Mouse (Mus musculus) liver, adult 2 months (tissue): ENCODE measurements at regions not wholly inside any gene's neighbourhood (a gene's known extent, or its start where the extent isn't known, plus 50 kb on each side); places are given as distances from the start of the nearest gene placed in this dataset.

Experiments
- DNase-seq: peaks from one replicate; pipeline ENCODE4 v3.0.0-alpha.2; 2011; ENCODE audit warnings: low read depth, low spot score; ENCODE audit errors: extremely low read depth
- H3K27ac ChIP-seq: fragments of 200-500 bp; replicated peaks from 2 replicates; pipeline ENCODE4 v1.5.1; 2012; ENCODE audit warnings: low read depth, mild to moderate bottlenecking, control low read depth, inconsistent platforms, low read length; ENCODE audit not compliant: insufficient read depth
- H3K27me3 ChIP-seq: fragments of 200-500 bp; 2 replicates; pipeline ENCODE4 v1.6.1; 2012; ENCODE audit warnings: mild to moderate bottlenecking, moderate library complexity, low read length, inconsistent platforms; ENCODE audit not compliant: control insufficient read depth, insufficient read depth
- H3K36me3 ChIP-seq: fragments of 200-500 bp; 2 replicates; pipeline ENCODE4 v1.6.1; 2012; ENCODE audit warnings: low read length, inconsistent platforms; ENCODE audit not compliant: control insufficient read depth, insufficient read depth
- H3K4me1 ChIP-seq: fragments of 200-500 bp; 2 replicates; pipeline ENCODE4 v1.6.1; 2011; ENCODE audit warnings: low read length; ENCODE audit not compliant: control insufficient read depth, insufficient read depth
- H3K4me3 ChIP-seq: fragments of 200-500 bp; 2 replicates; pipeline ENCODE4 v1.5.1; 2011; ENCODE audit warnings: low read depth, mild to moderate bottlenecking, control low read depth, low read length, moderate library complexity; ENCODE audit not compliant: insufficient read depth
- H3K79me2 ChIP-seq: fragments of 200-500 bp; 2 replicates; pipeline ENCODE4 v1.6.1; 2012; ENCODE audit warnings: inconsistent platforms, mild to moderate bottlenecking, low read length, moderate library complexity; ENCODE audit not compliant: control insufficient read depth, insufficient read depth
- H3K9ac ChIP-seq: fragments of 200-500 bp; 2 replicates; pipeline ENCODE4 v1.6.1; 2012; ENCODE audit warnings: low read depth, mild to moderate bottlenecking, control low read depth, inconsistent platforms, low read length
- CTCF ChIP-seq: fragments of 200-500 bp; IDR thresholded peaks from 2 replicates; pipeline ENCODE4 v1.5.1; 2011; ENCODE audit warnings: low read depth, low read length, control low read depth
- POLR2A ChIP-seq: fragments of 200-500 bp; IDR thresholded peaks from 2 replicates; pipeline ENCODE4 v1.6.1; 2011; ENCODE audit warnings: low read length, control low read depth; ENCODE audit not compliant: insufficient read depth; ENCODE audit errors: extremely low read depth
- WGBS: fragments of 180-500 bp; shearing (Covaris S2); methylation state at CpG from one replicate; pipeline ENCODE4 v1.1.7; 2018; 5-methylcytosine and 5-hydroxymethylcytosine counted together

- no peaks in the 10 kb centered on the region for H3K27me3 ChIP-seq
- no peaks in the 10 kb centered on the region for H3K79me2 ChIP-seq
- H3K4me3 ChIP-seq, result no peak overlapping the region
- WGBS, result 76% methylated on average over 12 of the region's 12 CpGs
- no peak for DNase-seq
- H3K4me1 ChIP-seq, result no peaks in the 10 kb centered on the region
- TF ChIP-seq CTCF (no peak), POLR2A (no peak)
- H3K36me3 ChIP-seq, result no peaks in the 10 kb centered on the region
- no peak overlapping the region for H3K27ac ChIP-seq
- H3K9ac ChIP-seq, result no peak overlapping the region
These were observed 226.2 kb upstream of the Krr1 start for GRCm38 (mm10) chr10:111746067-111746878.

- WGBS, result 90% methylated on average over 6 of the region's 6 CpGs
These were observed 225.5 kb upstream of the Krr1 start for GRCm38 (mm10) chr10:111746879-111747477.

GRCm38 (mm10) chr10:111748482-111748881 is 224.0 kb upstream of the Krr1 start:
- Histone ChIP-seq H3K79me2 (no peaks in the 10 kb centered on the region), H3K9ac (no peak overlapping the region), H3K4me1 (no peaks in the 10 kb centered on the region), H3K4me3 (no peak overlapping the region), H3K27me3 (no peaks in the 10 kb centered on the region), H3K36me3 (no peaks in the 10 kb centered on the region), H3K27ac (no peak overlapping the region)
- DNase-seq, result no peak
- TF ChIP-seq CTCF, result no peak
- WGBS, result 87% methylated on average over 3 of the region's 3 CpGs

More at GRCm38 (mm10) chr10:111746879-111747477, 225.5 kb upstream of the Krr1 start:
- DNase-seq, result no peak
- TF ChIP-seq CTCF (no peak), POLR2A (no peak)
- H3K27me3 ChIP-seq, result no peaks in the 10 kb centered on the region
- H3K9ac ChIP-seq, result no peak overlapping the region
- no peak overlapping the region for H3K4me3 ChIP-seq
- no peaks in the 10 kb centered on the region for H3K36me3 ChIP-seq
- H3K27ac ChIP-seq, result no peak overlapping the region
- H3K79me2 ChIP-seq, result no peaks in the 10 kb centered on the region
- no peaks in the 10 kb centered on the region for H3K4me1 ChIP-seq

GRCm38 (mm10) chr10:111753646-111754045 is 218.8 kb upstream of the Krr1 start:
- no peak overlapping the region for H3K27ac ChIP-seq
- no peaks in the 10 kb centered on the region for H3K79me2 ChIP-seq
- no peaks in the 10 kb centered on the region for H3K27me3 ChIP-seq
- no peak overlapping the region for H3K4me3 ChIP-seq
- TF ChIP-seq CTCF (no peak), POLR2A (no peak)
- H3K9ac ChIP-seq, result no peak overlapping the region
- H3K36me3 ChIP-seq, result no peaks in the 10 kb centered on the region
- peaks cover 1% of the 10 kb centered on the region; the same call in 1 of the 2 replicates for H3K4me1 ChIP-seq
- WGBS, result 95% methylated on average over 2 of the region's 2 CpGs
- no peak for DNase-seq

GRCm38 (mm10) chr10:111755964-111756363 is 216.5 kb upstream of the Krr1 start:
- no peak overlapping the region for H3K9ac ChIP-seq
- no peak overlapping the region for H3K27ac ChIP-seq
- TF ChIP-seq CTCF, result no peak
- TF ChIP-seq POLR2A, result no peak
- H3K4me3 ChIP-seq, result no peak overlapping the region
- no peaks in the 10 kb centered on the region for H3K36me3 ChIP-seq
- no peak for DNase-seq
- H3K79me2 ChIP-seq, result no peaks in the 10 kb centered on the region
- no peaks in the 10 kb centered on the region for H3K27me3 ChIP-seq
- WGBS, result 24% methylated on average over 1 of the region's 1 CpGs
- peaks cover 1% of the 10 kb centered on the region; the same call in 1 of the 2 replicates for H3K4me1 ChIP-seq

- no peaks in the 10 kb centered on the region for H3K79me2 ChIP-seq
- peaks cover 1% of the 10 kb centered on the region; the same call in 1 of the 2 replicates for H3K4me1 ChIP-seq
- H3K36me3 ChIP-seq, result no peaks in the 10 kb centered on the region
- DNase-seq, result peak; percentile 89
- peak overlapping the region; percentile 11 for H3K27ac ChIP-seq
- no peaks in the 10 kb centered on the region for H3K27me3 ChIP-seq
- WGBS, result 37% methylated on average over 5 of the region's 5 CpGs
- H3K9ac ChIP-seq, result no peak overlapping the region
- no peak for TF ChIP-seq POLR2A
- no peak for TF ChIP-seq CTCF
- H3K4me3 ChIP-seq, result no peak overlapping the region
These were observed 215.9 kb upstream of the Krr1 start for GRCm38 (mm10) chr10:111756528-111756927.
